ENCODE assay signal across 19 mouse cellular contexts in genomic region chr6:143479701-143480388, GRCm38 (mm10).
DNase-seq lines count a peak whose midpoint lies in the region; ATAC-seq and TF ChIP-seq lines count a peak whose summit lies in the region.
"Had no signal": no experiment of that assay in that cellular context is flagged by ENCODE, and none has a peak within 500 bp of the region (broad histone marks: within the 10 kb centered on the region; RNA-seq: fewer than 3 reads in every experiment).

No protein-coding gene starts in this region.

- no peaks in the 10 kb centered on the region for H3K9me3 ChIP-seq in lung, embryonic 15.5 days
- H3K9me3 ChIP-seq in hindbrain, embryonic 12.5 days (replicated peaks) = no peaks in the 10 kb centered on the region
- no peaks in the 10 kb centered on the region for H3K9me3 ChIP-seq in forebrain, postnatal 0 days (ENCODE audit: low read length)
- H3K9me3 ChIP-seq in hindbrain, embryonic 16.5 days (ENCODE audit: control insufficient read depth, low read length) = no peaks in the 10 kb centered on the region
- H3K9me3 ChIP-seq: embryonic facial prominence, embryonic 12.5 days; limb, embryonic 13.5 days had no signal

- H3K4me3 ChIP-seq in lung, embryonic 15.5 days = no peak overlapping the region
- H3K4me3 ChIP-seq in myocyte = no peak overlapping the region
- no peak overlapping the region for H3K4me3 ChIP-seq in hindbrain, embryonic 12.5 days
- H3K4me3 ChIP-seq in forebrain, postnatal 0 days (ENCODE audit: low read depth, low read length) = no peak overlapping the region
- no peak overlapping the region for H3K4me3 ChIP-seq in hindbrain, embryonic 16.5 days (ENCODE audit: low read length)
- H3K4me3 ChIP-seq: embryonic facial prominence, embryonic 12.5 days; limb, embryonic 13.5 days; midbrain, embryonic 13.5 days had no signal

- H3K27ac ChIP-seq in lung, embryonic 15.5 days = peak overlapping the region; percentile 51
- no peak overlapping the region for H3K27ac ChIP-seq in hindbrain, embryonic 12.5 days
- H3K27ac ChIP-seq in forebrain, postnatal 0 days (ENCODE audit: low read depth, low read length) = no peak overlapping the region
- no peak overlapping the region for H3K27ac ChIP-seq in hindbrain, embryonic 16.5 days (ENCODE audit: low read depth, low read length)
- H3K27ac ChIP-seq: embryonic facial prominence, embryonic 12.5 days; limb, embryonic 13.5 days; midbrain, embryonic 13.5 days had no signal

- H3K36me3 ChIP-seq in lung, embryonic 15.5 days = no peaks in the 10 kb centered on the region
- no peaks in the 10 kb centered on the region for H3K36me3 ChIP-seq in myocyte (ENCODE audit: control insufficient read depth, insufficient read depth)
- H3K36me3 ChIP-seq in hindbrain, embryonic 12.5 days = no peaks in the 10 kb centered on the region
- no peaks in the 10 kb centered on the region for H3K36me3 ChIP-seq in forebrain, postnatal 0 days (ENCODE audit: insufficient read depth)
- H3K36me3 ChIP-seq in hindbrain, embryonic 16.5 days (ENCODE audit: control insufficient read depth, insufficient read depth, low read length) = no peaks in the 10 kb centered on the region
- H3K36me3 ChIP-seq: embryonic facial prominence, embryonic 12.5 days; limb, embryonic 13.5 days; midbrain, embryonic 13.5 days had no signal

- no peak overlapping the region for H3ac ChIP-seq in myocyte (ENCODE audit: control insufficient read depth, insufficient read length)

- H3K4me1 ChIP-seq in lung, embryonic 15.5 days = 0 out of 2 replicates have a peak, but pooled peaks cover 6% of the 10 kb centered on the region
- H3K4me1 ChIP-seq in hindbrain, embryonic 12.5 days = no peaks in the 10 kb centered on the region
- H3K4me1 ChIP-seq in forebrain, postnatal 0 days (ENCODE audit: insufficient read depth) = no peaks in the 10 kb centered on the region
- no peaks in the 10 kb centered on the region for H3K4me1 ChIP-seq in hindbrain, embryonic 16.5 days (ENCODE audit: control insufficient read depth, insufficient read depth, low read depth, low read length)
- H3K4me1 ChIP-seq: embryonic facial prominence, embryonic 12.5 days; midbrain, embryonic 13.5 days had no signal

- whole genome bisulfite sequencing in lung, embryonic 15.5 days = 48% methylated on average over 6 of the region's 6 CpGs
- WGBS in hindbrain, embryonic 12.5 days = 86% methylated on average over 6 of the region's 6 CpGs
- 84% methylated on average over 6 of the region's 6 CpGs for WGBS in forebrain, postnatal 0 days
- 87% methylated on average over 6 of the region's 6 CpGs for WGBS in hindbrain, embryonic 16.5 days

- ATAC-seq in hematopoietic stem cell, adult 5-6 weeks (replicated peaks in 1 of 2; ENCODE audit: insufficient read depth in 1 of 2, low FRiP score in 2 of 2, low TSS enrichment in 1 of 2, low read depth in 1 of 2, poor library complexity in 2 of 2, severe bottlenecking in 2 of 2) = peak; percentile 88 to 91
- peak; percentile 70; the same call in 1 of the 2 replicates for ATAC-seq in lung, embryonic 15.5 days (ENCODE audit: borderline replicate concordance, extremely low read depth, low FRiP score, low TSS enrichment)
- no peak for ATAC-seq in hindbrain, embryonic 12.5 days (ENCODE audit: low FRiP score)
- ATAC-seq in forebrain, postnatal 0 days = no peak
- ATAC-seq in hindbrain, embryonic 16.5 days = no peak
- ATAC-seq: midbrain, embryonic 13.5 days had no signal

- no peak overlapping the region for H3K9ac ChIP-seq in lung, embryonic 15.5 days
- no peak overlapping the region for H3K9ac ChIP-seq in hindbrain, embryonic 12.5 days
- H3K9ac ChIP-seq in forebrain, postnatal 0 days = no peak overlapping the region
- no peak overlapping the region for H3K9ac ChIP-seq in hindbrain, embryonic 16.5 days (ENCODE audit: low read depth, low read length)
- H3K9ac ChIP-seq: embryonic facial prominence, embryonic 12.5 days; limb, embryonic 13.5 days; midbrain, embryonic 13.5 days had no signal

- H3K79me2 ChIP-seq in myocyte (ENCODE audit: control insufficient read depth, insufficient read depth) = no peaks in the 10 kb centered on the region

- TF ChIP-seq CTCF in forebrain, postnatal 0 days (IDR thresholded peaks at IDR 0.05; ENCODE audit: low read depth) = no peak

- DNase-seq in heart, adult 11 months = peak; percentile 21
- no peak for DNase-seq in heart, adult 9 months (ENCODE audit: low spot score in 2 of 2)
- DNase-seq in forebrain, postnatal 0 days = no peak
- DNase-seq: adrenal gland, adult 8-10 months; cerebellum, postnatal 14 days; heart, postnatal 36 days; kidney, adult 11 months; kidney, postnatal 36 days; layer of hippocampus, postnatal 36 days; right cerebral cortex, postnatal 4 days had no signal

- H3K27me3 ChIP-seq in lung, embryonic 15.5 days = no peaks in the 10 kb centered on the region
- H3K27me3 ChIP-seq in myocyte (ENCODE audit: control insufficient read depth, insufficient read depth, insufficient read length) = no peaks in the 10 kb centered on the region
- no peaks in the 10 kb centered on the region for H3K27me3 ChIP-seq in hindbrain, embryonic 12.5 days
- H3K27me3 ChIP-seq in forebrain, postnatal 0 days (ENCODE audit: insufficient read depth, low read length) = no peaks in the 10 kb centered on the region
- no peaks in the 10 kb centered on the region for H3K27me3 ChIP-seq in hindbrain, embryonic 16.5 days (replicated peaks; ENCODE audit: control insufficient read depth, insufficient read depth, low read length)
- H3K27me3 ChIP-seq: embryonic facial prominence, embryonic 12.5 days; limb, embryonic 13.5 days; midbrain, embryonic 13.5 days had no signal

- H3K4me2 ChIP-seq in lung, embryonic 15.5 days = no peak overlapping the region
- peak overlapping the region; percentile 37 for H3K4me2 ChIP-seq in myocyte (ENCODE audit: low read depth)
- no peak overlapping the region for H3K4me2 ChIP-seq in hindbrain, embryonic 12.5 days (replicated peaks)
- H3K4me2 ChIP-seq in forebrain, postnatal 0 days (ENCODE audit: low read depth) = no peak overlapping the region
- H3K4me2 ChIP-seq in hindbrain, embryonic 16.5 days (ENCODE audit: low read length) = no peak overlapping the region
- H3K4me2 ChIP-seq: embryonic facial prominence, embryonic 12.5 days; heart, embryonic 11.5 days; limb, embryonic 13.5 days; midbrain, embryonic 13.5 days had no signal

- no peak for TF ChIP-seq POLR2A in myocyte (IDR thresholded peaks at IDR 0.05; ENCODE audit: insufficient read length, low read depth)

TF ChIP-seq in myocyte, 11 proteins besides CTCF, POLR2A, EP300 and RAD21:
- peak; percentile 10 for TF ChIP-seq TCF3 (IDR thresholded peaks at IDR 0.05; ENCODE audit: insufficient read length, low read depth)
- no peak for TF ChIP-seq MAX (IDR thresholded peaks at IDR 0.05; ENCODE audit: low read depth)
- TF ChIP-seq POLR2AphosphoS2 (IDR thresholded peaks at IDR 0.05; ENCODE audit: insufficient read length, low read depth) = no peak
- TF ChIP-seq MYOD1 (IDR thresholded peaks at IDR 0.05; ENCODE audit: control insufficient read depth in 1 of 3, insufficient read length in 2 of 3, low read depth in 2 of 3) = peak; percentile 83 to 90 (median 90)
- TF ChIP-seq TCF12 (IDR thresholded peaks at IDR 0.05; ENCODE audit: insufficient read depth, poor library complexity, severe bottlenecking) = peak; percentile 54

Comparison
In these comparisons a context has a peak if more than half of its experiments do, and no peak if none do; other contexts are left out.
1. ATAC-seq: peak in hematopoietic stem cell, adult 5-6 weeks (2 of 2) and lung, embryonic 15.5 days (single experiment); none in hindbrain, embryonic 12.5 days (single experiment), forebrain, postnatal 0 days (single experiment) and hindbrain, embryonic 16.5 days (single experiment).